Mouse (Mus musculus) embryonic facial prominence, embryonic 15.5 days (tissue): ENCODE measurements around the gene Mrgprd. TPM values are rescaled to one million over a fixed set of nuclear protein-coding genes. Genes with fewer than 3 reads are reported as not detected.
A peak's percentile ranks its signal among the peaks of the same experiment; 100 is the strongest.

ENCODE experiments used
- ATAC-seq: fragments of 200-750 bp; cut with Nextera tagmentation; 2 replicates; pipeline ENCODE4 v1.8.0; 2017; ENCODE audit warnings: low read depth, moderate TSS enrichment; ENCODE audit not compliant: insufficient number of reproducible peaks, low FRiP score, low TSS enrichment
- H3K27ac ChIP-seq: fragments of 300-500 bp; sonication (generic); replicated peaks from 2 replicates; pipeline ENCODE4 v1.5.1; 2015; ENCODE audit warnings: mild to moderate bottlenecking, inconsistent platforms
- H3K27me3 ChIP-seq: fragments of 300-500 bp; sonication (generic); 2 replicates; pipeline ENCODE4 v1.6.1; 2015; ENCODE audit warnings: inconsistent platforms
- H3K36me3 ChIP-seq: fragments of 300-500 bp; sonication (generic); 2 replicates; pipeline ENCODE4 v1.6.1; 2015; ENCODE audit warnings: mild to moderate bottlenecking, inconsistent platforms
- H3K4me1 ChIP-seq: fragments of 300-500 bp; sonication (generic); 2 replicates; pipeline ENCODE4 v1.6.1; 2015; ENCODE audit warnings: inconsistent platforms
- H3K4me2 ChIP-seq: fragments of 300-500 bp; sonication (generic); replicated peaks from 2 replicates; pipeline ENCODE4 v1.6.1; 2015; ENCODE audit warnings: mild to moderate bottlenecking, inconsistent platforms
- H3K4me3 ChIP-seq: fragments of 300-500 bp; sonication (generic); replicated peaks from 2 replicates; pipeline ENCODE4 v1.5.1; 2015; ENCODE audit warnings: mild to moderate bottlenecking, inconsistent platforms
- H3K9ac ChIP-seq: fragments of 300-500 bp; sonication (generic); 2 replicates; pipeline ENCODE4 v1.6.1; 2015; ENCODE audit warnings: inconsistent platforms
- H3K9me3 ChIP-seq: fragments of 300-500 bp; sonication (generic); replicated peaks from 2 replicates; pipeline ENCODE4 v1.6.1; 2016; ENCODE audit warnings: inconsistent platforms
- WGBS: fragments of 180-500 bp; shearing (Covaris S2); methylation state at CpG from one replicate; pipeline ENCODE4 v1.1.7; 2015; 5-methylcytosine and 5-hydroxymethylcytosine counted together
- polyA plus RNA-seq: library from polyadenylated mRNA; unstranded; fragments of >200 nt; fragmentation: Nextera tagmentation; extraction: Ambion mirVana; gene quantifications from 2 replicates; pipeline ENCODE4 v1.2.1, GENCODE M21; 2015

Mrgprd gene
- polyA plus RNA-seq = not detected in 2 replicates

GRCm38 (mm10) chr7:145314785-145315411 lies at the start of gene Mrgprd:
TSS of gene Mrgprd (plus strand) at chr7:145314835.
- Histone ChIP-seq H3K27ac (no peak within 1 kb of the TSS), H3K4me2 (no peak within 1 kb of the TSS), H3K27me3 (no peaks in the 10 kb centered on the region; the same call in 1 of the 2 replicates), H3K4me3 (no peak within 1 kb of the TSS), H3K9ac (no peak within 1 kb of the TSS), H3K9me3 (no peaks in the 10 kb centered on the region), H3K4me1 (no peaks in the 10 kb centered on the region), H3K36me3 (no peaks in the 10 kb centered on the region)
- WGBS = 88% methylated on average over 6 of the region's 6 CpGs
- ATAC-seq = no peak

GRCm38 (mm10) chr7:145266011-145266410 lies 48.6 kb upstream of the Mrgprd start:
- H3K36me3 ChIP-seq = peaks cover 66% of the 10 kb centered on the region
- WGBS = 93% methylated on average over 2 of the region's 2 CpGs

DNA sequence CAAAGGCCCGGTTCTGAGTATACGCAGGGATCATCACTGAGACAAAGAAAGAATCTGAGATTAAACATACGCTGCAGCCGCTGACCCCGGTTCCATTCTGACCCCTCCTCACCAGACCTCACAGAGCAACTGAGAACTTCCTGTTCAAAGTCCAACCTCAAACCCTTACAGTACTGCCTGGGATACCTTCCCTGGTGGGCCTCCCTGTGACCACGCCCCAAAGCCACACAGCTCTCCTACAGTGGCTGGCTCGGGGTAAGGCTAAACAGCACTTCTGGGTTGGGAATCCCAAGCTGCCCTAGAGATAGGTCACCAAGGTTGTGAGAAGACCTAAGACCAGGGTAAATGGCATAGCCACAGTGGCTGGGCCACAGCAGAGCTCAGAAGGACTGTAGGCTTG lies 45.7 kb upstream of the Mrgprd start:
- Histone ChIP-seq H3K9me3 (no peaks in the 10 kb centered on the region), H3K27me3 (no peaks in the 10 kb centered on the region), H3K4me3 (no peak overlapping the region), H3K4me1 (peaks cover 8% of the 10 kb centered on the region; the same call in 1 of the 2 replicates), H3K9ac (no peak overlapping the region), H3K27ac (no peak overlapping the region), H3K36me3 (peaks cover 83% of the 10 kb centered on the region), H3K4me2 (no peak overlapping the region)
- WGBS = 86% methylated on average over 7 of the region's 7 CpGs
- no peak for ATAC-seq

More at GRCm38 (mm10) chr7:145266011-145266410, 48.6 kb upstream of the Mrgprd start:
- no peak overlapping the region for H3K9ac ChIP-seq
- no peak for ATAC-seq
- no peaks in the 10 kb centered on the region for H3K9me3 ChIP-seq
- H3K27me3 ChIP-seq = no peaks in the 10 kb centered on the region
- H3K4me1 ChIP-seq = peaks cover 8% of the 10 kb centered on the region; the same call in 1 of the 2 replicates
- no peak overlapping the region for H3K4me2 ChIP-seq
- H3K27ac ChIP-seq = no peak overlapping the region
- no peak overlapping the region for H3K4me3 ChIP-seq

DNA sequence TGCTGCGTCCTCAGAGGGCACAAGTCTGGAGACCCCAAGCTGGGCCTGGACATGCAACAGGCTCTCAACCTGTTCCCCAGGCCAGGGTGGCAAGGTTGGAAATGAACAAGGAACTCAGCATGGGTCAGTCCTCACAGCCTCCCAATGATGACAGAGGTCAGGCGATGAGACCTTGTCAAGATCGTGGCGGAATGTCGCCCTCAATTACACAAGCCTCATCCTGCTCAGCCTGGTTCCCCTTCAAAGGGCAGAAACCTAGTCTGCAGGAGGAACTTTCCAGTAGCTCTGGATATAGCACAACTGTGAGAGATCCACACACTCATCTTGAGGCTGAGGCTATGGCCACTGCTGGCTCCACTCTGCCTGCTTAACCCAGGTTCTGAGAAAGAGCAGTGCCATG lies 43.7 kb upstream of the Mrgprd start:
- Histone ChIP-seq H3K27ac (no peak overlapping the region), H3K9me3 (no peaks in the 10 kb centered on the region), H3K4me2 (no peak overlapping the region), H3K4me1 (no peaks in the 10 kb centered on the region), H3K27me3 (no peaks in the 10 kb centered on the region), H3K36me3 (peaks cover 92% of the 10 kb centered on the region), H3K4me3 (no peak overlapping the region), H3K9ac (no peak overlapping the region)
- no peak for ATAC-seq
- 88% methylated on average over 5 of the region's 5 CpGs for WGBS

GRCm38 (mm10) chr7:145275488-145275887 lies 39.1 kb upstream of the Mrgprd start:
- ATAC-seq = no peak
- Histone ChIP-seq H3K27me3 (no peaks in the 10 kb centered on the region), H3K4me2 (no peak overlapping the region), H3K9ac (no peak overlapping the region), H3K4me3 (no peak overlapping the region), H3K27ac (no peak overlapping the region), H3K36me3 (peaks cover 84% of the 10 kb centered on the region), H3K4me1 (no peaks in the 10 kb centered on the region), H3K9me3 (no peaks in the 10 kb centered on the region)
- WGBS = 81% methylated on average over 3 of the region's 3 CpGs

DNA sequence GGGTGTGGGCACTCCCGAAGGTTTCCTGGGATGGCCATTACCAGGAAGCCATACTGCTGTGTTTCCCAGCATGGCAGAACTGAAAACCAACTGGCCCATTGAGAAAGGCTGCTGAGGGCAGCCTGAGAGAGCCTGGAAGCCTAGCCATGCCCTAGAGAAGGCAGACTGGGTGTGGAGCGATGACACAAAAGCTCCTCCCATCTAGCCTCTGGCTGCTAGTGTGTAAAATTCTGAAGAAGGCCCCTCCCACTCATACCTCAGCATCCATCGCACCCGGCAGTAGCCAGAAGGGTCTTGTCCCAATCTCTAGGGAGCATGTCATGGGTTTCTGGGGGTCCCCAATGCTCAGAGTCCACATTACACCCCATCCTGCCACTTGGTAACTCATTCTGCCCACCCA lies 33.2 kb upstream of the Mrgprd start:
- H3K9ac ChIP-seq = no peak overlapping the region
- no peak overlapping the region for H3K4me2 ChIP-seq
- 67% methylated on average over 4 of the region's 4 CpGs for WGBS
- no peaks in the 10 kb centered on the region for H3K27me3 ChIP-seq
- ATAC-seq = no peak
- no peaks in the 10 kb centered on the region for H3K9me3 ChIP-seq
- peaks cover 33% of the 10 kb centered on the region for H3K36me3 ChIP-seq
- H3K4me1 ChIP-seq = peaks cover 25% of the 10 kb centered on the region
- H3K4me3 ChIP-seq = no peak overlapping the region
- no peak overlapping the region for H3K27ac ChIP-seq

GRCm38 (mm10) chr7:145283041-145283440 lies 31.6 kb upstream of the Mrgprd start:
- H3K4me2 ChIP-seq = peak overlapping the region; percentile 72
- H3K36me3 ChIP-seq = peaks cover 22% of the 10 kb centered on the region
- WGBS = 40% methylated on average over 4 of the region's 4 CpGs
- H3K27me3 ChIP-seq = no peaks in the 10 kb centered on the region
- H3K27ac ChIP-seq = no peak overlapping the region
- no peaks in the 10 kb centered on the region for H3K9me3 ChIP-seq
- no peak for ATAC-seq
- H3K9ac ChIP-seq = peak overlapping the region; percentile 48
- peaks cover 25% of the 10 kb centered on the region for H3K4me1 ChIP-seq
- H3K4me3 ChIP-seq = peak overlapping the region; percentile 63

DNA sequence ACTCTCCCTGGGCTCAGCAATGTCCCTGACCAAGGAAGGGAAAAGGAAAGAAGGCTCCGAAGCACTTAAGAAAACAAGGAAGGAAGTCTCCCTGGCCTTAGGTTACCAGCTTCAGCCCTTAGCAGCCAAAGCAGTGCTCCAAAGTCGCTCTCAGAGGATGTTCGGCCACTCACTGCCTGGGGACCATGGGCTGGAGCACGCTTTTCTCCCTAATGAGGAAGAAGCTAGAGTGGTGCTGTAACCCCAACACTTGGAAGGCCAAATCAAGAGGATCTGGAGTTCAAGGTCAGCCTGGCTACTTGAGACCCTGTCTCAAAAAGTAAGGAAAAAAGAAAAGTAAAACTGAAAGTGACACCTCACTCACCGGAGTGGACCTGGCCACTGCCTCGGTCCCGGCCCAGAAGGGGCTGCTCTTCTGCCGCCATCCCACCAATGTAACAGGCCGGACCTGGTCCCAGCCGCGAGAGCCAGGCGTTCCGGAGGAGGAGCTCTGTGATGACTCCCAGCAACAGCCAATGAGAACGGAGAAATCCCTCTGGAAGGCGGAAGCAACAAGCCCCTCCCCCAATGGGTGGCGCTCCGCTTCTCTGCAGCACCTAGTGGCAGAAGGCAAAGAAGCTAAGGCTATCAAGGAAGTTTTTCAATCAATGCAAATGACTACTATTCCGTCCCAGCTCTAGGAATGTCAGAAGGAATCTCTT lies 31.0 kb upstream of the Mrgprd start, which contains the start of gene Tpcn2:
Gene Tpcn2, minus strand, starts transcription at position 525 of the 701 bp plus-strand sequence.
- Histone ChIP-seq H3K9ac (peak within 1 kb of the TSS; percentile 48), H3K4me1 (peaks cover 25% of the 10 kb centered on the region), H3K36me3 (peaks cover 16% of the 10 kb centered on the region), H3K9me3 (no peaks in the 10 kb centered on the region), H3K27ac (0 out of 2 replicates have a peak within 1 kb of the TSS, but pooled peaks have one; percentile 25), H3K27me3 (no peaks in the 10 kb centered on the region), H3K4me3 (peak within 1 kb of the TSS; percentile 63), H3K4me2 (peak within 1 kb of the TSS; percentile 72)
- WGBS = 3% methylated on average over 18 of the region's 18 CpGs
- ATAC-seq = peak; percentile 92

GRCm38 (mm10) chr7:145284293-145284692 lies 30.3 kb upstream of the Mrgprd start:
- Histone ChIP-seq H3K4me1 (peaks cover 31% of the 10 kb centered on the region), H3K36me3 (peaks cover 9% of the 10 kb centered on the region), H3K27me3 (no peaks in the 10 kb centered on the region), H3K27ac (0 out of 2 replicates have a peak overlapping the region, but pooled peaks have one; percentile 25), H3K4me2 (peak overlapping the region; percentile 72), H3K9ac (no peak overlapping the region), H3K9me3 (no peaks in the 10 kb centered on the region), H3K4me3 (peak overlapping the region; percentile 63)
- WGBS = 56% methylated on average over 3 of the region's 3 CpGs
- no peak for ATAC-seq

DNA sequence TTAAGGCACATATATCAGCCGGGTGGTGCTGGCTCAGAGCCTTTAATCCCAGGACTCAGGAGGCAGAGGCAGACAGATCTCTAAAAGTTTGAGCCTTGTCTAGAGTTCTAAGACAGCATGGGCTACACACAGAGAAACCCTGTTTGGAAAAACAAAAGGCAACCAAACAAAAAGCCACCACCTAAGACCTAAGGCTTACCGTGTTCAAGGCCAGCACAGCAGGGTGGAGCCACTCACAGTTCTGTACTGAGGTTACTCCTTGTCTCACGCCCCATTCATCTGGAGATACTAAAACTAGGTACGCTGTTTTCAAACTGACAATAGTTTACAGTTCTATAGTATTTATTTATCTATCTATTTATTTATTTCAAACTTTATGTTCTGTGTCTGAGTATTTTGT lies 29.2 kb upstream of the Mrgprd start:
- Histone ChIP-seq H3K4me3 (no peak overlapping the region), H3K9me3 (no peaks in the 10 kb centered on the region), H3K36me3 (no peaks in the 10 kb centered on the region), H3K4me1 (peaks cover 37% of the 10 kb centered on the region), H3K4me2 (no peak overlapping the region), H3K27me3 (no peaks in the 10 kb centered on the region), H3K9ac (no peak overlapping the region), H3K27ac (no peak overlapping the region)
- 78% methylated on average over 4 of the region's 4 CpGs for WGBS
- no peak for ATAC-seq

GRCm38 (mm10) chr7:145287410-145287809 lies 27.2 kb upstream of the Mrgprd start:
- no peaks in the 10 kb centered on the region for H3K9me3 ChIP-seq

More at GRCm38 (mm10) chr7:145287410-145287809, 27.2 kb upstream of the Mrgprd start:
- Histone ChIP-seq H3K9ac (no peak overlapping the region), H3K27ac (no peak overlapping the region), H3K4me1 (peaks cover 23% of the 10 kb centered on the region), H3K27me3 (no peaks in the 10 kb centered on the region), H3K4me3 (no peak overlapping the region), H3K36me3 (no peaks in the 10 kb centered on the region), H3K4me2 (no peak overlapping the region)
- ATAC-seq = no peak
- 68% methylated on average over 6 of the region's 6 CpGs for WGBS
